Mouse (Mus musculus): ENCODE results near the gene Olfr1248.
"Not testable (repeated sequence)": the region's sequence is repeated elsewhere in the genome, so short reads cannot be mapped to it uniquely, and the experiment has no call there.

The Olfr1248 gene

GRCm38 (mm10) chr2:89618145-89618544, at the start of gene Olfr1248:
Gene Olfr1248, minus strand, starts transcription at chr2:89618245.
- DNase-seq: not testable (repeated sequence)

- no peak for DNase-seq
Observed at GRCm38 (mm10) chr2:89661367-89661766, 43.3 kb upstream of the Olfr1248 start, which contains the start of gene Olfr1250. Gene Olfr1250, minus strand, starts transcription at chr2:89661467.

- no peak for DNase-seq
Observed at GRCm38 (mm10) chr2:89634883-89635282, 16.8 kb upstream of the Olfr1248 start, which contains the start of gene Olfr1249. Gene Olfr1249, minus strand, starts transcription at chr2:89634983.

GRCm38 (mm10) chr2:89614030-89614429, 4.0 kb downstream of the Olfr1248 start, which contains the start of gene Olfr1247:
Gene Olfr1247, minus strand, starts transcription at chr2:89614130.
- no peak for DNase-seq

GRCm38 (mm10) chr2:89593057-89593456, 25.0 kb downstream of the Olfr1248 start, which contains the start of gene Olfr1246:
Gene Olfr1246, minus strand, starts transcription at chr2:89593157.
- DNase-seq: no peak

- no peak for DNase-seq
Observed at GRCm38 (mm10) chr2:89578347-89578746, 39.7 kb downstream of the Olfr1248 start, which contains the start of gene Olfr1245. Gene Olfr1245, minus strand, starts transcription at chr2:89578447.

Data from lung, postnatal 36 days (tissue).